ENCODE assay signal across 9 mouse cellular contexts in the genomic region with DNA sequence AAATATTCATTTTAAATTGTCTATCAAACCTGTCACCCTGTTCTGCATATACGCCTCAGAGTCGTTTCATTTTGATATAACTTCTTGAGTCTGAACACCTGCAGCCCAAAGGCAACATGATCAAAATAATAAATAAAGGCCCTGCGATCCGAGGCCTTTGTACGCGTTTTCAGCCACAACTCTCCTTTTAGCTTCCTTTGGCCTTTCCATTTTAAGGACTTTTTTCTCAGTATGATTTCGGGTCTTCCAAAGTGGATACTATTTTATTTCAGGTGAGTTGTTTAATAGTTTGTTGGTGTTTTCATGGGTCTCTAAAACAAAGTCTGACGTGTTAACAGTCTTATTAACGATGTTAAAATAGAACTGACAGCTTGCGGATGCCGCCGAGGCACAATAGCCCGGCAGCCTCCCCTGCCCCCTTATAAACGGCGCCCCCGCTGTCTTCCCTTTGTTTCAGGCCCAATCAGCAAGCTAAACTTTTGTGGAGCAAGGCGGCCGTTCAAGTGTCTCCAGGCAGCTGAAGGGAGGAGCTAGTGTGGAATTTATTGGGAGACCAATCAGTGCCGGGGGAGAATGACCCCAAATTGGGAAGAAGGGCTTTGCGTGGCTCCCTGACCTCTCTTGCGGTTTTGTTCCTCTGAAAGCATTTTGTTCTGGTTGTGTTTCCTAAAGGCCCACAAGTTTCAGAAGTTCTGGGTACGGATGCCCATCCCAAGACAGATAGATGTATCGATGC. TPM values are rescaled to one million over a fixed set of nuclear protein-coding genes. Genes with fewer than 3 reads are reported as not detected.
DNase-seq lines count a peak whose midpoint lies in the region; ATAC-seq and TF ChIP-seq lines count a peak whose summit lies in the region.
"Had no signal": no experiment of that assay in that cellular context is flagged by ENCODE, and none has a peak within 500 bp of the region (broad histone marks: within the 10 kb centered on the region; RNA-seq: fewer than 3 reads in every experiment).

No protein-coding gene starts in this region.

- peak overlapping the region; percentile 76 for H3K27ac ChIP-seq in layer of hippocampus, adult 2 months
- H3K27ac ChIP-seq in hindbrain, postnatal 0 days, result peak overlapping the region; percentile 76

- peak overlapping the region; percentile 41 for H3K4me2 ChIP-seq in hindbrain, postnatal 0 days (ENCODE audit: low read depth, low read length)

- H3K4me1 ChIP-seq in hindbrain, postnatal 0 days (ENCODE audit: insufficient read depth, low read length), result no peaks in the 10 kb centered on the region

- no peaks in the 10 kb centered on the region for H3K9me3 ChIP-seq in hindbrain, postnatal 0 days (ENCODE audit: low read length)

- H3K9ac ChIP-seq in hindbrain, postnatal 0 days (replicated peaks; ENCODE audit: low read length), result no peak overlapping the region

- no peak for DNase-seq in layer of hippocampus, adult 2 months (ENCODE audit: low spot score in 2 of 2)
- DNase-seq in layer of hippocampus, adult 9-11 months, result no peak
- peak; percentile 84 for DNase-seq in embryo, embryonic 10 days (ENCODE audit: low spot score)
- DNase-seq in hindbrain, postnatal 0 days (ENCODE audit: low spot score), result peak; percentile 85
- DNase-seq in retina, postnatal 1 day, result peak; percentile 95
- DNase-seq in urinary bladder, postnatal 4 days (ENCODE audit: low spot score in 2 of 2), result no peak
- DNase-seq in urinary bladder, postnatal 10 days (ENCODE audit: low spot score), result no peak

- peaks cover 22% of the 10 kb centered on the region for H3K27me3 ChIP-seq in hindbrain, postnatal 0 days (ENCODE audit: insufficient read depth, low read length)

- H3K36me3 ChIP-seq in hindbrain, postnatal 0 days (ENCODE audit: insufficient read depth, low read length), result no peaks in the 10 kb centered on the region

- ATAC-seq in hindbrain, postnatal 0 days, result peak; percentile 72
- no peak for ATAC-seq in erythroid progenitor cell, adult 5-6 weeks (replicated peaks; ENCODE audit: low FRiP score, poor library complexity, severe bottlenecking)
- ATAC-seq: CD4-positive, CD25-positive, alpha-beta regulatory T cell, adult 4 months had no signal

- no peak for TF ChIP-seq CTCF in layer of hippocampus, adult 2 months (conservative IDR thresholded peaks at IDR 0.05)
- TF ChIP-seq CTCF in hindbrain, postnatal 0 days (IDR thresholded peaks at IDR 0.05; ENCODE audit: low read depth), result no peak

- H3K4me3 ChIP-seq in layer of hippocampus, adult 2 months, result peak overlapping the region; percentile 2; the same call in 1 of the 2 replicates
- H3K4me3 ChIP-seq in hindbrain, postnatal 0 days (ENCODE audit: low read length), result peak overlapping the region; percentile 8; the same call in 1 of the 2 replicates

- WGBS in hindbrain, postnatal 0 days, result 14% methylated on average over 23 of the region's 23 CpGs

RNA-seq across cellular contexts. Expression of a gene that starts 47.5 kb away (rescaled TPM):
- 10 to 100 TPM; 26.2 to 28.9 TPM for total RNA-seq in layer of hippocampus, adult 2 months (2021)
- total RNA-seq in hindbrain, postnatal 0 days (2014; rRNA removed), result 13.3 and 17.4 TPM in 2 replicates
- polyA plus RNA-seq in hindbrain, postnatal 0 days (2015; fragmentation: Nextera tagmentation; extraction: Ambion mirVana), result 26.7 and 29.9 TPM in 2 replicates
- 23.5 and 31.4 TPM in 2 replicates for total RNA-seq in erythroid progenitor cell, adult 5-6 weeks (2015; ENCODE audit: low replicate concordance)
- 13.9 and 15.2 TPM in 2 replicates for total RNA-seq in erythroid progenitor cell, adult 5-6 weeks (2017; ENCODE audit: low replicate concordance)

Comparison
In these comparisons a context has a peak if more than half of its experiments do, and no peak if none do; other contexts are left out.
1. DNase-seq: peak in embryo, embryonic 10 days (single experiment), hindbrain, postnatal 0 days (single experiment) and retina, postnatal 1 day (single experiment); none in layer of hippocampus, adult 2 months (0 of 2), layer of hippocampus, adult 9-11 months (single experiment), urinary bladder, postnatal 4 days (0 of 2) and urinary bladder, postnatal 10 days (single experiment).